Mouse (Mus musculus): ENCODE measurements around the gene Myh9. TPM values are rescaled to one million over a fixed set of nuclear protein-coding genes. Genes with fewer than 3 reads are reported as not detected.
"Not testable (repeated sequence)": the region's sequence is repeated elsewhere in the genome, so short reads cannot be mapped to it uniquely, and the experiment has no call there.

The Myh9 gene
- polyA plus RNA-seq, 1 experiment from 2014 or later, result 55.4 TPM

- WGBS, result 49% methylated on average over 2 of the region's 2 CpGs
- no peaks in the 10 kb centered on the region for H3K9me3 ChIP-seq (ENCODE audit: low read length)
- H3K27me3 ChIP-seq (ENCODE audit: insufficient read depth, low read length), result no peaks in the 10 kb centered on the region
- H3K9ac ChIP-seq (replicated peaks; ENCODE audit: low read length), result no peak overlapping the region
- no peak overlapping the region for H3K4me2 ChIP-seq (replicated peaks; ENCODE audit: low read depth, low read length)
- peak; percentile 80 for ATAC-seq (ENCODE audit: low FRiP score, low TSS enrichment)
- H3K4me1 ChIP-seq (ENCODE audit: insufficient read depth, low read length), result peaks cover 10% of the 10 kb centered on the region
- no peaks in the 10 kb centered on the region for H3K36me3 ChIP-seq (ENCODE audit: insufficient read depth, low read length)
- peak overlapping the region; percentile 66 for H3K27ac ChIP-seq (ENCODE audit: low read length)
- no peak overlapping the region for H3K4me3 ChIP-seq (ENCODE audit: low read length)
Measured at GRCm38 (mm10) chr15:77873564-77873963, 31.6 kb upstream of the Myh9 start.

DNA sequence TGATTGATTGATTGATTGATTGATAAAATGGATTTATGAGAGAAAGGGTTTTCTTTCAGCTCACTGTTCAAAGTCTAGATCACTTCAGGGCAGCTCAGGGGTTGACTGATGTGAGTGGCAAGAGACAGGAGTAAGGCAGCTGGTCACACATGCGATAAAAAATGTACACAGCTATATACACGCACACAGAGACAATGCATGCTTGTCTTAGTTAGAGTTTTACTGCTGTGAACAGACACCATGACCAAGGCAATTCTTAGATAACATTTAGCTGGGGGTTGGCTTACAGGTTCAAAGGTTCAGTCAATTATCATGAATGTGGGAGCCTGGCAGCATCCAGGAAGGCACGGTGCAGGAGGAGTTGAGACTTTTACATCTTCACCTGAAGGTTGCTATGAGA is 31.0 kb upstream of the Myh9 start:
- WGBS, result 76% methylated on average over 3 of the region's 3 CpGs
- H3K27ac ChIP-seq (ENCODE audit: low read length), result 0 out of 2 replicates have a peak overlapping the region, but pooled peaks have one; percentile 10
- no peaks in the 10 kb centered on the region for H3K27me3 ChIP-seq (ENCODE audit: insufficient read depth, low read length)
- no peak overlapping the region for H3K9ac ChIP-seq (replicated peaks; ENCODE audit: low read length)
- no peak overlapping the region for H3K4me3 ChIP-seq (ENCODE audit: low read length)
- ATAC-seq (ENCODE audit: low FRiP score, low TSS enrichment), result no peak
- no peak overlapping the region for H3K4me2 ChIP-seq (replicated peaks; ENCODE audit: low read depth, low read length)
- H3K9me3 ChIP-seq (ENCODE audit: low read length), result no peaks in the 10 kb centered on the region
- no peaks in the 10 kb centered on the region for H3K36me3 ChIP-seq (ENCODE audit: insufficient read depth, low read length)
- H3K4me1 ChIP-seq (ENCODE audit: insufficient read depth, low read length), result peaks cover 10% of the 10 kb centered on the region

GRCm38 (mm10) chr15:77868340-77868739 is 26.4 kb upstream of the Myh9 start:
- 85% methylated on average over 5 of the region's 5 CpGs for WGBS
- Histone ChIP-seq H3K4me2 (replicated peaks; ENCODE audit: low read depth, low read length) (no peak overlapping the region), H3K27ac (ENCODE audit: low read length) (no peak overlapping the region), H3K4me1 (ENCODE audit: insufficient read depth, low read length) (peaks cover 9% of the 10 kb centered on the region), H3K36me3 (ENCODE audit: insufficient read depth, low read length) (no peaks in the 10 kb centered on the region), H3K9me3 (ENCODE audit: low read length) (no peaks in the 10 kb centered on the region), H3K9ac (replicated peaks; ENCODE audit: low read length) (no peak overlapping the region), H3K27me3 (ENCODE audit: insufficient read depth, low read length) (no peaks in the 10 kb centered on the region), H3K4me3 (ENCODE audit: low read length) (no peak overlapping the region)
- ATAC-seq (ENCODE audit: low FRiP score, low TSS enrichment), result no peak

GRCm38 (mm10) chr15:77867231-77867968 is 25.4 kb upstream of the Myh9 start:
- not testable (repeated sequence) for H3K9ac ChIP-seq (replicated peaks; ENCODE audit: low read length); H3K27me3 ChIP-seq (ENCODE audit: insufficient read depth, low read length); ATAC-seq (ENCODE audit: low FRiP score, low TSS enrichment); H3K9me3 ChIP-seq (ENCODE audit: low read length); H3K4me1 ChIP-seq (ENCODE audit: insufficient read depth, low read length); H3K36me3 ChIP-seq (ENCODE audit: insufficient read depth, low read length); H3K4me3 ChIP-seq (ENCODE audit: low read length); H3K4me2 ChIP-seq (replicated peaks; ENCODE audit: low read depth, low read length); H3K27ac ChIP-seq (ENCODE audit: low read length)
- 92% methylated on average over 7 of the region's 10 CpGs for WGBS

DNA sequence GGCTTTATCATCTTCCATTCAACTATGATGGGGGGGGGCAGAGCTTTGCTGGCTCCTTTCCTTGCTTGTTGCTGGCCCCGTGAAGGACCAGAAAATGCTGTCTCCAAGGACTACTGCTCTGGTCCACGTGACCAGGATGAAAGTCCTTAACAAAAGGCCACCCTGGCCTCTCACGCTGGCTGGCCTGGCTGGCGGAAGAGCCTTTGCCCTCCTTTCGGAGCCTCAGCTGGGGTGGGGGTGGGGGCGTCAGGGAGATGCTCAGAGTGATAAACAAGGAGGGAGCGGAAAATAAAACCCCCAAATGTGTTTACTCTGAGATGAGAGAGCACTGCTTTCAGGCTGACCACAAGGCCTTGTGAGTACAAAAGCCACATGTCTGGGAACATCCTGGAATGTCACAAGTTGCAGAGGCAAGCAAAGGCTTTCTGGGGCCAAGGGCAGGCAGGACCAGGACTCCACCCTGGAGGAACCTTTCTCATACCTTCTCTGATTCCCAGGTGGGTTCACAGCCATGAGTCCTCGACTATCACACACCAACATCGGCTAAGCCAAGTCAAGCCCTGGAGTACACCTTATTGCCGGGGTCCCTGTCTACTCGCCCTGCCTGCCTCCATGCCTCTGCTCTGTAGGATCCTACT is 24.7 kb upstream of the Myh9 start:
- H3K36me3 ChIP-seq (ENCODE audit: insufficient read depth, low read length), result no peaks in the 10 kb centered on the region
- H3K4me2 ChIP-seq (replicated peaks; ENCODE audit: low read depth, low read length), result no peak overlapping the region
- H3K4me1 ChIP-seq (ENCODE audit: insufficient read depth, low read length), result peaks cover 9% of the 10 kb centered on the region
- no peak overlapping the region for H3K9ac ChIP-seq (replicated peaks; ENCODE audit: low read length)
- H3K9me3 ChIP-seq (ENCODE audit: low read length), result no peaks in the 10 kb centered on the region
- 44% methylated on average over 11 of the region's 11 CpGs for WGBS
- ATAC-seq (ENCODE audit: low FRiP score, low TSS enrichment), result 0 out of 2 replicates have a peak, but pooled peaks have one; percentile 27
- H3K27me3 ChIP-seq (ENCODE audit: insufficient read depth, low read length), result no peaks in the 10 kb centered on the region
- H3K4me3 ChIP-seq (ENCODE audit: low read length), result no peak overlapping the region
- H3K27ac ChIP-seq (ENCODE audit: low read length), result peak overlapping the region; percentile 16; the same call in 1 of the 2 replicates

- 69% methylated on average over 9 of the region's 9 CpGs for WGBS
- Histone ChIP-seq H3K9me3 (ENCODE audit: low read length) (no peaks in the 10 kb centered on the region), H3K27me3 (ENCODE audit: insufficient read depth, low read length) (no peaks in the 10 kb centered on the region), H3K36me3 (ENCODE audit: insufficient read depth, low read length) (no peaks in the 10 kb centered on the region), H3K4me2 (replicated peaks; ENCODE audit: low read depth, low read length) (no peak overlapping the region), H3K9ac (replicated peaks; ENCODE audit: low read length) (no peak overlapping the region), H3K4me1 (ENCODE audit: insufficient read depth, low read length) (peaks cover 9% of the 10 kb centered on the region), H3K4me3 (ENCODE audit: low read length) (no peak overlapping the region), H3K27ac (ENCODE audit: low read length) (no peak overlapping the region)
- ATAC-seq (ENCODE audit: low FRiP score, low TSS enrichment), result no peak
Measured at GRCm38 (mm10) chr15:77864063-77864758, 22.2 kb upstream of the Myh9 start.

GRCm38 (mm10) chr15:77862991-77863972 is 21.3 kb upstream of the Myh9 start:
- Histone ChIP-seq H3K27ac (ENCODE audit: low read length) (no peak overlapping the region), H3K36me3 (ENCODE audit: insufficient read depth, low read length) (no peaks in the 10 kb centered on the region), H3K4me1 (ENCODE audit: insufficient read depth, low read length) (peaks cover 13% of the 10 kb centered on the region), H3K4me3 (ENCODE audit: low read length) (no peak overlapping the region), H3K4me2 (replicated peaks; ENCODE audit: low read depth, low read length) (no peak overlapping the region), H3K27me3 (ENCODE audit: insufficient read depth, low read length) (no peaks in the 10 kb centered on the region), H3K9ac (replicated peaks; ENCODE audit: low read length) (no peak overlapping the region), H3K9me3 (ENCODE audit: low read length) (no peaks in the 10 kb centered on the region)
- WGBS, result 80% methylated on average over 22 of the region's 22 CpGs
- no peak for ATAC-seq (ENCODE audit: low FRiP score, low TSS enrichment)

DNA sequence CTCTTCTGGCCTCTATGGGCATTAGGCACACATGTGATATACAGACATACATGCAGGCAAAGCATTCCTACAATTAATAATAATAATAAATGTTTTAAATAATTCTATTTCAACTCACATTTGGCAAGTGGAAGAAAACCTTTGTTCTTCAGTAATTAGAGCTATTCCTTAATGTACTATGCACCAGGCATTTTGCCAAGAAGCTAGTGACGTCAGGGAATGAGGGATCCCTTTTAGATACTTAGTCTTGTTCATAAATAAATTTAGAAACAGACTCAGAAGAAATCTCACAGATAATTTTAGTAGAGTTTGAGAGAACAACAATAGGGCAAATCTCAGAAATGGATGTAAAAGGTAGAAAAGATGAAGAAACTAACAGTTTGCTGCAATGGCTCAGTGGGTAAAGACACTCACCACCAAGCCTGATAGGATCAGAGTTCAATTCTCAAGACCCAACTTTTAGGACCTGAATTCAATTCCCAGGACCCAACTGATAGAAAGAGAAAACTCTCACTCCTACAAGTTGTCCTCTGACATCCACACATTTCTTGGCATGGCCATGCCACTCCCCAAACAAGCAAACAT is 18.2 kb upstream of the Myh9 start:
- H3K4me3 ChIP-seq (ENCODE audit: low read length), result no peak overlapping the region
- H3K9ac ChIP-seq (replicated peaks; ENCODE audit: low read length), result no peak overlapping the region
- no peak for ATAC-seq (ENCODE audit: low FRiP score, low TSS enrichment)
- H3K9me3 ChIP-seq (ENCODE audit: low read length), result no peaks in the 10 kb centered on the region
- no peak overlapping the region for H3K4me2 ChIP-seq (replicated peaks; ENCODE audit: low read depth, low read length)
- H3K27me3 ChIP-seq (ENCODE audit: insufficient read depth, low read length), result no peaks in the 10 kb centered on the region
- H3K4me1 ChIP-seq (ENCODE audit: insufficient read depth, low read length), result peaks cover 34% of the 10 kb centered on the region
- no peaks in the 10 kb centered on the region for H3K36me3 ChIP-seq (ENCODE audit: insufficient read depth, low read length)
- WGBS, result 31% methylated on average over 1 of the region's 1 CpGs
- no peak overlapping the region for H3K27ac ChIP-seq (ENCODE audit: low read length)

- Histone ChIP-seq H3K4me1 (ENCODE audit: insufficient read depth, low read length) (peaks cover 34% of the 10 kb centered on the region), H3K9ac (replicated peaks; ENCODE audit: low read length) (peak overlapping the region; percentile 58), H3K4me3 (ENCODE audit: low read length) (peak overlapping the region; percentile 45), H3K27ac (ENCODE audit: low read length) (peak overlapping the region; percentile 88), H3K9me3 (ENCODE audit: low read length) (0 out of 2 replicates have a peak, but pooled peaks cover 3% of the 10 kb centered on the region), H3K27me3 (ENCODE audit: insufficient read depth, low read length) (no peaks in the 10 kb centered on the region), H3K4me2 (replicated peaks; ENCODE audit: low read depth, low read length) (peak overlapping the region; percentile 63), H3K36me3 (ENCODE audit: insufficient read depth, low read length) (no peaks in the 10 kb centered on the region)
- WGBS, result 3% methylated on average over 28 of the region's 28 CpGs
- peak; percentile 96 for ATAC-seq (ENCODE audit: low FRiP score, low TSS enrichment)
Measured at GRCm38 (mm10) chr15:77857662-77858156, 15.7 kb upstream of the Myh9 start.
